Mouse (Mus musculus) embryonic facial prominence, embryonic 12.5 days (tissue): ENCODE measurements around the gene Suz12. TPM values are rescaled to one million over a fixed set of nuclear protein-coding genes. Genes with fewer than 3 reads are reported as not detected.
A peak's percentile ranks its signal among the peaks of the same experiment; 100 is the strongest.
"Not testable (repeated sequence)": the region's sequence is repeated elsewhere in the genome, so short reads cannot be mapped to it uniquely, and the experiment has no call there.

Experiments
- ATAC-seq: fragments of 200-750 bp; cut with Nextera tagmentation; 2 replicates; pipeline ENCODE4 v1.8.0; 2017; ENCODE audit not compliant: insufficient number of reproducible peaks, insufficient read depth, low FRiP score, low TSS enrichment
- H3K27ac ChIP-seq: fragments of 300-500 bp; sonication (generic); 2 replicates; pipeline ENCODE4 v1.5.1; 2016; ENCODE audit warnings: mild to moderate bottlenecking
- H3K27me3 ChIP-seq: fragments of 300-500 bp; sonication (generic); 2 replicates; pipeline ENCODE4 v1.6.1; 2016; ENCODE audit warnings: mild to moderate bottlenecking, moderate library complexity
- H3K36me3 ChIP-seq: fragments of 300-500 bp; sonication (generic); 2 replicates; pipeline ENCODE4 v1.6.1; 2016; ENCODE audit warnings: mild to moderate bottlenecking
- H3K4me1 ChIP-seq: fragments of 300-500 bp; sonication (generic); 2 replicates; pipeline ENCODE4 v1.6.1; 2016
- H3K4me2 ChIP-seq: fragments of 300-500 bp; sonication (generic); replicated peaks from 2 replicates; pipeline ENCODE4 v1.6.1; 2016; ENCODE audit warnings: mild to moderate bottlenecking, moderate library complexity
- H3K4me3 ChIP-seq: fragments of 300-500 bp; sonication (generic); 2 replicates; pipeline ENCODE4 v1.5.1; 2016; ENCODE audit warnings: mild to moderate bottlenecking
- H3K9ac ChIP-seq: fragments of 300-500 bp; sonication (generic); 2 replicates; pipeline ENCODE4 v1.6.1; 2016; ENCODE audit warnings: mild to moderate bottlenecking, moderate library complexity
- H3K9me3 ChIP-seq: fragments of 300-500 bp; sonication (generic); 2 replicates; pipeline ENCODE4 v1.6.1; 2016; ENCODE audit warnings: mild to moderate bottlenecking, moderate library complexity
- WGBS: fragments of 180-500 bp; shearing (Covaris S2); methylation state at CpG from one replicate; pipeline ENCODE4 v1.1.7; 2016; 5-methylcytosine and 5-hydroxymethylcytosine counted together
- polyA plus RNA-seq: library from polyadenylated mRNA; unstranded; fragments of >200 nt; fragmentation: Nextera tagmentation; extraction: Ambion mirVana; gene quantifications from 2 replicates; pipeline ENCODE4 v1.2.1, GENCODE M21; 2016

Gene Suz12
- polyA plus RNA-seq, 1 experiment from 2014 or later, result 25.2 TPM

- no peaks in the 10 kb centered on the region for H3K4me1 ChIP-seq
- ATAC-seq, result no peak
- peak overlapping the region; percentile 49 for H3K4me3 ChIP-seq
- H3K27ac ChIP-seq, result no peak overlapping the region
- H3K9ac ChIP-seq, result no peak overlapping the region
- no peaks in the 10 kb centered on the region for H3K9me3 ChIP-seq
- 10% methylated on average over 8 of the region's 8 CpGs for WGBS
- H3K36me3 ChIP-seq, result no peaks in the 10 kb centered on the region
- peak overlapping the region; percentile 84 for H3K4me2 ChIP-seq
- H3K27me3 ChIP-seq, result peaks cover 24% of the 10 kb centered on the region
Measured at GRCm38 (mm10) chr11:79973133-79973532, 19.8 kb upstream of the Suz12 start.

GRCm38 (mm10) chr11:79973626-79974476 is 19.1 kb upstream of the Suz12 start:
- peak overlapping the region; percentile 51 for H3K9ac ChIP-seq
- H3K27ac ChIP-seq, result no peak overlapping the region
- no peaks in the 10 kb centered on the region for H3K36me3 ChIP-seq
- WGBS, result under 1% methylated on average over 41 of the region's 41 CpGs
- no peak for ATAC-seq
- peaks cover 24% of the 10 kb centered on the region for H3K27me3 ChIP-seq
- H3K4me1 ChIP-seq, result no peaks in the 10 kb centered on the region
- peak overlapping the region; percentile 84 for H3K4me2 ChIP-seq
- no peaks in the 10 kb centered on the region for H3K9me3 ChIP-seq
- peak overlapping the region; percentile 49 for H3K4me3 ChIP-seq

- Histone ChIP-seq H3K27me3 (peaks cover 24% of the 10 kb centered on the region), H3K4me1 (no peaks in the 10 kb centered on the region), H3K9ac (no peak overlapping the region), H3K27ac (no peak overlapping the region), H3K4me2 (no peak overlapping the region), H3K4me3 (no peak overlapping the region), H3K9me3 (no peaks in the 10 kb centered on the region), H3K36me3 (no peaks in the 10 kb centered on the region)
- 73% methylated on average over 2 of the region's 2 CpGs for WGBS
- ATAC-seq, result no peak
Measured at GRCm38 (mm10) chr11:79975377-79975776, 17.5 kb upstream of the Suz12 start.

GRCm38 (mm10) chr11:79976222-79976621 is 16.7 kb upstream of the Suz12 start:
- Histone ChIP-seq H3K4me3 (no peak overlapping the region), H3K27me3 (peaks cover 24% of the 10 kb centered on the region), H3K4me2 (no peak overlapping the region), H3K36me3 (no peaks in the 10 kb centered on the region), H3K9ac (no peak overlapping the region), H3K27ac (no peak overlapping the region), H3K4me1 (no peaks in the 10 kb centered on the region), H3K9me3 (no peaks in the 10 kb centered on the region)
- 96% methylated on average over 1 of the region's 1 CpGs for WGBS
- no peak for ATAC-seq

GRCm38 (mm10) chr11:79976645-79977044 is 16.3 kb upstream of the Suz12 start:
- not testable (repeated sequence) for H3K9me3 ChIP-seq, H3K9ac ChIP-seq, H3K36me3 ChIP-seq, H3K4me1 ChIP-seq, ATAC-seq, H3K27ac ChIP-seq, H3K4me3 ChIP-seq, H3K4me2 ChIP-seq
- 83% methylated on average over 6 of the region's 6 CpGs for WGBS
- H3K27me3 ChIP-seq, result peaks cover 24% of the 10 kb centered on the region

- H3K9ac ChIP-seq, H3K36me3 ChIP-seq, ATAC-seq, H3K9me3 ChIP-seq, H3K4me1 ChIP-seq, H3K4me2 ChIP-seq, H3K4me3 ChIP-seq, H3K27ac ChIP-seq: not testable (repeated sequence)
- WGBS, result 97% methylated on average over 14 of the region's 14 CpGs
- H3K27me3 ChIP-seq, result peaks cover 24% of the 10 kb centered on the region
Measured at GRCm38 (mm10) chr11:79977061-79977460, 15.8 kb upstream of the Suz12 start.

- not testable (repeated sequence) for H3K9ac ChIP-seq, H3K4me3 ChIP-seq, H3K9me3 ChIP-seq, ATAC-seq, H3K4me1 ChIP-seq, H3K27ac ChIP-seq, H3K4me2 ChIP-seq, H3K36me3 ChIP-seq
- 87% methylated on average over 3 of the region's 4 CpGs for WGBS
- H3K27me3 ChIP-seq, result peaks cover 21% of the 10 kb centered on the region
Measured at GRCm38 (mm10) chr11:79977747-79978146, 15.2 kb upstream of the Suz12 start.

GRCm38 (mm10) chr11:79986886-79987285 is 6.0 kb upstream of the Suz12 start:
- H3K4me1 ChIP-seq, result no peaks in the 10 kb centered on the region

GRCm38 (mm10) chr11:79987896-79988295 is 5.0 kb upstream of the Suz12 start:
- no peak overlapping the region for H3K27ac ChIP-seq
- no peak overlapping the region for H3K4me2 ChIP-seq
- ATAC-seq, result no peak
- H3K27me3 ChIP-seq, result no peaks in the 10 kb centered on the region
- 77% methylated on average over 3 of the region's 3 CpGs for WGBS
- no peaks in the 10 kb centered on the region for H3K36me3 ChIP-seq
- no peaks in the 10 kb centered on the region for H3K4me1 ChIP-seq
- no peak overlapping the region for H3K9ac ChIP-seq
- H3K4me3 ChIP-seq, result no peak overlapping the region
- no peaks in the 10 kb centered on the region for H3K9me3 ChIP-seq

More at GRCm38 (mm10) chr11:79986886-79987285, 6.0 kb upstream of the Suz12 start:
- Histone ChIP-seq H3K4me3 (no peak overlapping the region), H3K4me2 (no peak overlapping the region), H3K9me3 (no peaks in the 10 kb centered on the region), H3K9ac (no peak overlapping the region), H3K27me3 (no peaks in the 10 kb centered on the region), H3K36me3 (no peaks in the 10 kb centered on the region), H3K27ac (no peak overlapping the region)
- no peak for ATAC-seq
- WGBS, result 78% methylated on average over 4 of the region's 4 CpGs

- H3K36me3 ChIP-seq, result no peaks in the 10 kb centered on the region
- H3K9me3 ChIP-seq, result no peaks in the 10 kb centered on the region
- H3K27ac ChIP-seq, result no peak overlapping the region
- H3K4me2 ChIP-seq, result no peak overlapping the region
- peaks cover under 1% of the 10 kb centered on the region; the same call in 1 of the 2 replicates for H3K4me1 ChIP-seq
- H3K4me3 ChIP-seq, result no peak overlapping the region
- H3K27me3 ChIP-seq, result no peaks in the 10 kb centered on the region
- no peak for ATAC-seq
- WGBS, result 91% methylated on average over 2 of the region's 2 CpGs
- no peak overlapping the region for H3K9ac ChIP-seq
Measured at GRCm38 (mm10) chr11:79990120-79990519, 2.8 kb upstream of the Suz12 start.

GRCm38 (mm10) chr11:79991600-79991999 is 1.3 kb upstream of the Suz12 start:
- Histone ChIP-seq H3K9ac (no peak overlapping the region), H3K4me1 (peaks cover 3% of the 10 kb centered on the region; the same call in 1 of the 2 replicates), H3K27me3 (no peaks in the 10 kb centered on the region), H3K4me3 (no peak overlapping the region), H3K4me2 (no peak overlapping the region), H3K27ac (no peak overlapping the region), H3K36me3 (peaks cover under 1% of the 10 kb centered on the region; the same call in 1 of the 2 replicates), H3K9me3 (no peaks in the 10 kb centered on the region)
- no peak for ATAC-seq
- 90% methylated on average over 5 of the region's 5 CpGs for WGBS

- no peaks in the 10 kb centered on the region for H3K27me3 ChIP-seq
- WGBS, result 29% methylated on average over 20 of the region's 21 CpGs
- H3K27ac ChIP-seq, result peak overlapping the region; percentile 100
Measured at GRCm38 (mm10) chr11:79992035-79992591, 793 bp upstream of the Suz12 start.

More at GRCm38 (mm10) chr11:79992035-79992591, 793 bp upstream of the Suz12 start:
- Histone ChIP-seq H3K36me3 (peaks cover 6% of the 10 kb centered on the region; the same call in 1 of the 2 replicates), H3K4me3 (peak overlapping the region; percentile 91), H3K4me2 (peak overlapping the region; percentile 59), H3K9me3 (no peaks in the 10 kb centered on the region), H3K9ac (peak overlapping the region; percentile 96), H3K4me1 (peaks cover 3% of the 10 kb centered on the region; the same call in 1 of the 2 replicates)
- no peak for ATAC-seq
